Mouse (Mus musculus) intestine, postnatal 0 days (tissue): ENCODE measurements around the gene Otof. TPM values are rescaled to one million over a fixed set of nuclear protein-coding genes. Genes with fewer than 3 reads are reported as not detected.

Experiments
- ATAC-seq: fragments of 200-750 bp; cut with Nextera tagmentation; 2 replicates; pipeline ENCODE4 v1.8.0; 2017; ENCODE audit warnings: mild to moderate bottlenecking, moderate TSS enrichment, moderate library complexity
- H3K27ac ChIP-seq: fragments of 300-500 bp; sonication (generic); 2 replicates; pipeline ENCODE4 v1.5.1; 2014; ENCODE audit warnings: mild to moderate bottlenecking, low read depth, low read length, moderate library complexity
- H3K27me3 ChIP-seq: fragments of 300-500 bp; sonication (generic); replicated peaks from 2 replicates; pipeline ENCODE4 v1.6.1; 2014; ENCODE audit warnings: low read length, mixed read lengths; ENCODE audit not compliant: control insufficient read depth, insufficient read depth
- H3K36me3 ChIP-seq: fragments of 300-500 bp; sonication (generic); 2 replicates; pipeline ENCODE4 v1.6.1; 2014; ENCODE audit warnings: mild to moderate bottlenecking, moderate library complexity; ENCODE audit not compliant: control insufficient read depth, insufficient read depth
- H3K4me1 ChIP-seq: fragments of 300-500 bp; sonication (generic); replicated peaks from 2 replicates; pipeline ENCODE4 v1.6.1; 2014; ENCODE audit warnings: antibody characterized with exemption, low read length, mixed read lengths; ENCODE audit not compliant: control insufficient read depth, insufficient read depth
- H3K4me2 ChIP-seq: fragments of 300-500 bp; sonication (generic); replicated peaks from 2 replicates; pipeline ENCODE4 v1.6.1; 2014; ENCODE audit warnings: low read depth, mild to moderate bottlenecking, moderate library complexity
- H3K4me3 ChIP-seq: fragments of 300-500 bp; sonication (generic); 2 replicates; pipeline ENCODE4 v1.5.1; 2014; ENCODE audit warnings: low read depth, low read length
- H3K9ac ChIP-seq: fragments of 300-500 bp; sonication (generic); 2 replicates; pipeline ENCODE4 v1.6.1; 2014; ENCODE audit warnings: mild to moderate bottlenecking, low read depth, low read length
- H3K9me3 ChIP-seq: fragments of 300-500 bp; sonication (generic); 2 replicates; pipeline ENCODE4 v1.6.1; 2016; ENCODE audit warnings: mixed run types; ENCODE audit not compliant: control insufficient read depth
- CTCF ChIP-seq: sonication (generic); IDR thresholded peaks from 2 replicates; pipeline ENCODE4 v1.5.1; 2016; ENCODE audit warnings: low read depth, mild to moderate bottlenecking, control low read depth, antibody characterized with exemption, moderate library complexity
- WGBS: fragments of 180-500 bp; shearing (Covaris S2); extraction: QIAGEN DNeasy Blood & Tissue Kit; methylation state at CpG from one replicate; pipeline ENCODE4 v1.1.7; 2014; 5-methylcytosine and 5-hydroxymethylcytosine counted together
- polyA plus RNA-seq: library from polyadenylated mRNA; unstranded; fragments of >200 nt; fragmentation: Nextera tagmentation; extraction: Ambion mirVana; gene quantifications from 2 replicates; pipeline ENCODE4 v1.2.1, GENCODE M21; 2015

Otof gene
- polyA plus RNA-seq, 1 experiment from 2014 or later = 0.05 TPM

DNA sequence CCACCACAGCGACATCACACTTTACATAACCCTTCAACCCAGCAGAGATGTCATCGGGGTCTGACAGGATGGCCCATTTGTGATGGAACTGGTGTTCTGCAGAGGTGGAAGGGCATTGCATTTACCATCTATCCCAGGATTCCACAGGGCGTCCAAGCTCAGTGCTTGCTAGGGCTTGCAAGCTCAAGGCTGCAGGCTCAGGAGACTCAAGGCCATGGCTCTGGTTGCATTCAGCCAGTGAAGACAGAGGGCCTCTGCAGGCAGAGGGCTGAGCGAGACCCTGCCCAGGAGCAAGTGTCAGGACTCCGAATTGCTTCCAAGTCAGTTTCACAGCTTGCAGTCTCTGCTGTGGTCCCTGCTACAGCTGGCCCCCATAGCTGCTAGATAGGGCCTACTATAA, 71.9 kb downstream of the Otof start:
- Histone ChIP-seq H3K9me3 (no peaks in the 10 kb centered on the region), H3K27ac (no peak overlapping the region), H3K4me2 (no peak overlapping the region), H3K4me3 (no peak overlapping the region), H3K9ac (no peak overlapping the region), H3K27me3 (no peaks in the 10 kb centered on the region), H3K4me1 (no peaks in the 10 kb centered on the region), H3K36me3 (no peaks in the 10 kb centered on the region)
- ATAC-seq = no peak
- 83% methylated on average over 5 of the region's 5 CpGs for WGBS
- TF ChIP-seq CTCF = no peak

DNA sequence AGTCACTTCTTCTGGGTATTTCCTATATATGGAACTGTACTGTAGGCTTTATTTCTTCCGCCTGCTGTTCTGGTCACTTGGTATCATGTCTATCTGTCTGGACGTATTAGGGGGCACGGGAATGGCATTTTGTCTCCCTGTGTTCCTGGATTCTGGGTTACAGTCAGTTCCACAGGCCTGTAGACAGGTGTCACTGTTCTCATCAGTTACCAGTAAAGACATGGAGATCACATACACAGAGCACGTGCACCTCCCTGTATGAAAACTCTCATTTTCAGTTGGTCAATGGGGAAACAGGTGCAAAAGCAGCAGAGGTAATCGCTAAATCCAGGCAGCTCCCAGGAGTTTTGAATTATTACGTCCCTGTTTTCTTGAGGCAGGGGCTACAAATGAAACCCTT, 74.0 kb downstream of the Otof start:
- TF ChIP-seq CTCF = peak; percentile 47
- Histone ChIP-seq H3K9me3 (no peaks in the 10 kb centered on the region), H3K27ac (no peak overlapping the region), H3K9ac (no peak overlapping the region), H3K4me1 (no peaks in the 10 kb centered on the region), H3K27me3 (no peaks in the 10 kb centered on the region), H3K4me2 (no peak overlapping the region), H3K4me3 (no peak overlapping the region), H3K36me3 (no peaks in the 10 kb centered on the region)
- 80% methylated on average over 6 of the region's 6 CpGs for WGBS
- no peak for ATAC-seq

GRCm38 (mm10) chr5:30382876-30383275, 78.9 kb downstream of the Otof start:
- no peaks in the 10 kb centered on the region for H3K27me3 ChIP-seq
- WGBS = 67% methylated on average over 7 of the region's 7 CpGs
- ATAC-seq = no peak
- H3K36me3 ChIP-seq = no peaks in the 10 kb centered on the region
- no peaks in the 10 kb centered on the region for H3K4me1 ChIP-seq
- no peak overlapping the region for H3K4me3 ChIP-seq
- no peak for TF ChIP-seq CTCF
- H3K4me2 ChIP-seq = no peak overlapping the region
- H3K27ac ChIP-seq = no peak overlapping the region
- no peaks in the 10 kb centered on the region for H3K9me3 ChIP-seq
- no peak overlapping the region for H3K9ac ChIP-seq

DNA sequence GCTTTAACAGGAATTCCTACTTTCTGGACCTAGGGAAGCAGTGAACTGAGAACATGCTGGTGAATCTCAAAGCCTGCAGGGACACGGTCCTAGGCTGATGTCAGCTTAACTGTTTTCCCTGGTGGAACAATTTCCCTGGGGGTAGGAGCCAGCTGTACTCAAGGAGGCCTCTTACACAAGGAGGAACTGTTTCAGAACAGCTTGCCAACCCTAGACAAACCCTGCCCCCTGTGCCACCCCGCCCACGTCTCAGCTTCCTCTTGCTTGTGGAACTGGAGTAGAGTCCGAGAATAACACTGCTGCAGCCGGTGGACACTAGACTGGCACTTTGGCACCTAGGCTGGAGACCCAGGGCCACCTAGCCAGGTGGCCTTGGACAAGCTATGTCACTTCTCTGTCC, 92.3 kb downstream of the Otof start:
- TF ChIP-seq CTCF = no peak
- no peaks in the 10 kb centered on the region for H3K36me3 ChIP-seq
- no peak overlapping the region for H3K4me2 ChIP-seq
- H3K9ac ChIP-seq = no peak overlapping the region
- WGBS = 44% methylated on average over 5 of the region's 5 CpGs
- H3K27ac ChIP-seq = no peak overlapping the region
- H3K9me3 ChIP-seq = no peaks in the 10 kb centered on the region
- H3K4me3 ChIP-seq = no peak overlapping the region
- no peaks in the 10 kb centered on the region for H3K4me1 ChIP-seq
- ATAC-seq = no peak
- H3K27me3 ChIP-seq = no peaks in the 10 kb centered on the region

GRCm38 (mm10) chr5:30367405-30367804, 94.3 kb downstream of the Otof start:
- no peak for ATAC-seq
- Histone ChIP-seq H3K4me1 (no peaks in the 10 kb centered on the region), H3K36me3 (no peaks in the 10 kb centered on the region), H3K9me3 (no peaks in the 10 kb centered on the region), H3K9ac (no peak overlapping the region), H3K27me3 (no peaks in the 10 kb centered on the region), H3K4me2 (no peak overlapping the region), H3K27ac (no peak overlapping the region), H3K4me3 (no peak overlapping the region)
- TF ChIP-seq CTCF = no peak
- WGBS = 77% methylated on average over 8 of the region's 8 CpGs

- H3K4me1 ChIP-seq = no peaks in the 10 kb centered on the region
- ATAC-seq = no peak
- no peak overlapping the region for H3K4me3 ChIP-seq
- H3K9ac ChIP-seq = no peak overlapping the region
- no peak overlapping the region for H3K27ac ChIP-seq
- no peaks in the 10 kb centered on the region for H3K27me3 ChIP-seq
- H3K9me3 ChIP-seq = no peaks in the 10 kb centered on the region
- H3K4me2 ChIP-seq = no peak overlapping the region
- WGBS = 82% methylated on average over 10 of the region's 10 CpGs
- H3K36me3 ChIP-seq = no peaks in the 10 kb centered on the region; the same call in 1 of the 2 replicates
- TF ChIP-seq CTCF = no peak
Observed at GRCm38 (mm10) chr5:30358436-30359099, 103.2 kb downstream of the Otof start.
